Mouse (Mus musculus) neural tube, embryonic 14.5 days (tissue): ENCODE data around the gene Zfp384. TPM values are rescaled to one million over a fixed set of nuclear protein-coding genes. Genes with fewer than 3 reads are reported as not detected.

Source experiments
- ATAC-seq: fragments of 200-750 bp; cut with Nextera tagmentation; 2 replicates; pipeline ENCODE4 v1.8.0; 2017; ENCODE audit warnings: low read depth, mild to moderate bottlenecking, moderate TSS enrichment, moderate library complexity
- H3K27ac ChIP-seq: fragments of 300-500 bp; sonication (generic); 2 replicates; pipeline ENCODE4 v1.5.1; 2014; ENCODE audit warnings: low read depth, mild to moderate bottlenecking, control low read depth, low read length, moderate library complexity, mixed read lengths
- H3K27me3 ChIP-seq: fragments of 300-500 bp; sonication (generic); 2 replicates; pipeline ENCODE4 v1.6.1; 2014; ENCODE audit warnings: low read length; ENCODE audit not compliant: control insufficient read depth, insufficient read depth
- H3K36me3 ChIP-seq: fragments of 300-500 bp; sonication (generic); 2 replicates; pipeline ENCODE4 v1.6.1; 2014; ENCODE audit warnings: low read length, mixed read lengths; ENCODE audit not compliant: control insufficient read depth, insufficient read depth
- H3K4me1 ChIP-seq: fragments of 300-500 bp; sonication (generic); 2 replicates; pipeline ENCODE4 v1.6.1; 2014; ENCODE audit warnings: low read length; ENCODE audit not compliant: control insufficient read depth, insufficient read depth
- H3K4me2 ChIP-seq: fragments of 300-500 bp; sonication (generic); 2 replicates; pipeline ENCODE4 v1.6.1; 2014; ENCODE audit warnings: mild to moderate bottlenecking, low read depth, low read length, control low read depth
- H3K4me3 ChIP-seq: fragments of 300-500 bp; sonication (generic); 2 replicates; pipeline ENCODE4 v1.5.1; 2014; ENCODE audit warnings: low read depth, low read length, control low read depth, mixed read lengths
- H3K9ac ChIP-seq: fragments of 300-500 bp; sonication (generic); replicated peaks from 2 replicates; pipeline ENCODE4 v1.6.1; 2014; ENCODE audit warnings: low read depth, mild to moderate bottlenecking, control low read depth, low read length, mixed read lengths
- H3K9me3 ChIP-seq: fragments of 300-500 bp; sonication (generic); 2 replicates; pipeline ENCODE4 v1.6.1; 2016; ENCODE audit warnings: low read length; ENCODE audit not compliant: control insufficient read depth
- WGBS: fragments of 180-500 bp; shearing (Covaris S2); extraction: QIAGEN DNeasy Blood & Tissue Kit; methylation state at CpG from one replicate; pipeline ENCODE4 v1.1.7; 2014; 5-methylcytosine and 5-hydroxymethylcytosine counted together
- polyA plus RNA-seq: library from polyadenylated mRNA; unstranded; fragments of >200 nt; fragmentation: Nextera tagmentation; extraction: Ambion mirVana; gene quantifications from 2 replicates; pipeline ENCODE4 v1.2.1, GENCODE M21; 2014

Zfp384 gene
- polyA plus RNA-seq, 1 experiment from 2014 or later: 16.5 TPM

DNA sequence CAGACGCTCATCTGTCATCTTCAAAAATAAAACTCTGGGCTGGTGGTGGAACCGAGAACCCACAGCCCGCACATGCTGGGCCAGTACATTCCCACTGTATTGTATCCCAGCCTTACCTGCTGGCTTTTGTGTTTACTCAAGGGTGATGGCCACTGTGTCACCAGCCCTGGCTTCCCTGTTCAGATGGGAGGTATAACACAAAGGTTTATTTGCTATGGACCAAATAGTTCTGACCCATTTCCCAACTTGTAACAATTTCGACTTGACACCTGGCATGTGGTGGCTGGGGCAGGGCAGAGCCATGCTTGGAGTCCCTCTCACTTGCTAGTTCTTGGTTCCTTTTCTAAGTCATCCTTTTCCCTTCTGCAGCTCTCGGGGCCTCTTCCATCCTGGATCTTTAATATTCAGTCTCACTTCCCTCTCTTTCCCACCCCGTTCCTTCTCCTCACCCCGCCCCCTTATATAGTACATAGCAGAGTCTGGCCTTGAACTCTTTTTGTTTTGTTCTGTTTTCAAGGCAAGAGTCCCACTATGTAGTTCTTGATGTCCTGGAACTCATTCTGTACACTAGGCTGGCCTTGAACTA lies 73.9 kb downstream of the Zfp384 start:
- Histone ChIP-seq H3K4me1 (no peaks in the 10 kb centered on the region; the same call in 1 of the 2 replicates), H3K9me3 (no peaks in the 10 kb centered on the region), H3K36me3 (no peaks in the 10 kb centered on the region), H3K27me3 (no peaks in the 10 kb centered on the region), H3K4me3 (no peak overlapping the region), H3K9ac (no peak overlapping the region; the same call in 1 of the 2 replicates), H3K27ac (no peak overlapping the region), H3K4me2 (no peak overlapping the region)
- 95% methylated on average over 7 of the region's 7 CpGs for WGBS
- no peak for ATAC-seq

DNA sequence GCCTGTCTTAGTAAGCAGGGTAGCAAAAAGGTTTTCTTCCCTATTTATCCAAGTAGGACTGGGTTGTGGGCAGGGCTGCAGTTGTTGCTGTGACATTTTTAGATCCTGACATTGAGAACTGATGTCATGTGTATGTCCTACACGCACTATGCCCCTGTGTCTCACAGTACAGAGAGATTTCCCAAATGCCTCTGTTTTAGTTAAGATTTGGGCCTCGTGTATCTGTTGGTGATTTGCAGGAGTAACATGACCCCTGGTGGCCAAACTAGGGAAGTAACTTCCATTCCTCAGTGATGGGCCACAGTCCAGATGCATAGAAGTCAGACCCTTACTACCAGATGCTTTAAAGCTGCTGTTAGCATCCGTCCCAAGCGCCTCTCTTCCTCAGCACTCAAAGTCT lies 75.5 kb downstream of the Zfp384 start:
- no peak overlapping the region for H3K4me2 ChIP-seq
- no peaks in the 10 kb centered on the region for H3K36me3 ChIP-seq
- no peak overlapping the region for H3K27ac ChIP-seq
- H3K27me3 ChIP-seq: no peaks in the 10 kb centered on the region
- 4% methylated on average over 4 of the region's 4 CpGs for WGBS
- no peak overlapping the region for H3K9ac ChIP-seq
- H3K4me1 ChIP-seq: peaks cover 7% of the 10 kb centered on the region
- H3K9me3 ChIP-seq: no peaks in the 10 kb centered on the region
- no peak overlapping the region for H3K4me3 ChIP-seq
- ATAC-seq: 0 out of 2 replicates have a peak, but pooled peaks have one; percentile 5

Other genes starting within 250 kb of the Zfp384 start
- 154 and 205 TPM in 2 replicates for gene Eno2, start 239.5 kb upstream of the Zfp384 start, polyA plus RNA-seq
- gene Lrrc23, start 229.4 kb upstream of the Zfp384 start, polyA plus RNA-seq: 0.67 and 0.92 TPM in 2 replicates
- 3.9 and 4.4 TPM in 2 replicates for gene Spsb2, start 200.5 kb upstream of the Zfp384 start, polyA plus RNA-seq
- gene Tpi1, start 194.8 kb upstream of the Zfp384 start, polyA plus RNA-seq: 393 and 412 TPM in 2 replicates
- 162 and 171 TPM in 2 replicates for gene Usp5, start 179.7 kb upstream of the Zfp384 start, polyA plus RNA-seq
- 16.8 and 16.9 TPM in 2 replicates for gene Cdca3, start 179.6 kb upstream of the Zfp384 start, polyA plus RNA-seq
- gene Gnb3, start 168.9 kb upstream of the Zfp384 start, polyA plus RNA-seq: 0.44 and 0.54 TPM in 2 replicates
- gene P3h3, start 151.4 kb upstream of the Zfp384 start, polyA plus RNA-seq: 19.1 and 23.7 TPM in 2 replicates
- gene Gpr162, start 145.2 kb upstream of the Zfp384 start, polyA plus RNA-seq: 11.2 and 14.2 TPM in 2 replicates
- 0.12 TPM in 1 of 2 replicates, not detected in the other for gene Cd4, start 120.9 kb upstream of the Zfp384 start, polyA plus RNA-seq
- gene Lag3, start 97.4 kb upstream of the Zfp384 start, polyA plus RNA-seq: 2.6 and 3.4 TPM in 2 replicates
- gene Ptms, start 89.0 kb upstream of the Zfp384 start, polyA plus RNA-seq: 664 and 670 TPM in 2 replicates
- gene Mlf2, start 77.8 kb upstream of the Zfp384 start, polyA plus RNA-seq: 560 and 584 TPM in 2 replicates
- gene Cops7a, start 43.6 kb upstream of the Zfp384 start, polyA plus RNA-seq: 89.5 and 93.8 TPM in 2 replicates
- 41.3 and 62.3 TPM in 2 replicates for gene Pianp, start 12.5 kb upstream of the Zfp384 start, polyA plus RNA-seq
- gene Ing4, start 30.6 kb downstream of the Zfp384 start, polyA plus RNA-seq: 105 and 116 TPM in 2 replicates
- gene Acrbp, start 40.5 kb downstream of the Zfp384 start, polyA plus RNA-seq: 16.8 and 19.8 TPM in 2 replicates
- 0.70 and 0.91 TPM in 2 replicates for gene Lpar5, start 58.8 kb downstream of the Zfp384 start, polyA plus RNA-seq
- gene Chd4, start 86.8 kb downstream of the Zfp384 start, polyA plus RNA-seq: 72.1 and 82.2 TPM in 2 replicates
- 45.0 and 49.6 TPM in 2 replicates for gene Nop2, start 122.8 kb downstream of the Zfp384 start, polyA plus RNA-seq
- gene Iffo1, start 136.1 kb downstream of the Zfp384 start, polyA plus RNA-seq: 18.3 and 18.5 TPM in 2 replicates
- gene Gapdh, start 157.3 kb downstream of the Zfp384 start, polyA plus RNA-seq: 1,265 and 1,492 TPM in 2 replicates
- 22.6 and 46.4 TPM in 2 replicates for gene Ncapd2, start 182.6 kb downstream of the Zfp384 start, polyA plus RNA-seq
- gene Mrpl51, start 182.7 kb downstream of the Zfp384 start, polyA plus RNA-seq: 135 and 138 TPM in 2 replicates
- gene Vamp1, start 206.4 kb downstream of the Zfp384 start, polyA plus RNA-seq: 14.1 and 21.2 TPM in 2 replicates
- 5.0 and 5.1 TPM in 2 replicates for gene Tapbpl, start 222.7 kb downstream of the Zfp384 start, polyA plus RNA-seq
- 1.0 and 2.5 TPM in 2 replicates for gene Cd27, start 227.9 kb downstream of the Zfp384 start, polyA plus RNA-seq